Mouse (Mus musculus) ES-Bruce4 (cell line): ENCODE data around the gene Odf3b.

Experiments
- CTCF ChIP-seq: IDR thresholded peaks from one replicate; pipeline ENCODE4 v1.8.1; 2011; ENCODE audit warnings: low read depth, low read length
- POLR2A ChIP-seq: IDR thresholded peaks from one replicate; pipeline ENCODE4 v1.8.1; 2011; ENCODE audit warnings: low read length; ENCODE audit not compliant: insufficient read depth

- no peak for TF ChIP-seq CTCF
- TF ChIP-seq POLR2A = no peak
Observed at GRCm38 (mm10) chr15:89396883-89397282, 17.8 kb upstream of the Odf3b start.
